Mouse (Mus musculus) megakaryocyte, embryonic 14.5 days (primary cell): ENCODE measurements around the gene Capn3. TPM values are rescaled to one million over a fixed set of nuclear protein-coding genes. Genes with fewer than 3 reads are reported as not detected.
A peak's percentile ranks its signal among the peaks of the same experiment; 100 is the strongest.

Source experiments
- H3K27me3 ChIP-seq: replicated peaks from 2 replicates; pipeline ENCODE3; 2012; ENCODE audit warnings: inconsistent platforms
- H3K36me3 ChIP-seq: replicated peaks from 2 replicates; pipeline ENCODE3; 2012; ENCODE audit warnings: low read length, inconsistent platforms, mixed read lengths
- H3K4me1 ChIP-seq: 2 replicates; pipeline ENCODE4 v1.6.1; 2012; ENCODE audit warnings: inconsistent platforms
- H3K4me3 ChIP-seq: replicated peaks from 2 replicates; pipeline ENCODE3; 2012; ENCODE audit warnings: moderate library complexity, mild to moderate bottlenecking, inconsistent platforms
- H3K9me3 ChIP-seq: 2 replicates; pipeline ENCODE4 v1.6.1; 2012; ENCODE audit warnings: inconsistent platforms
- FLI1 ChIP-seq: IDR thresholded peaks from 2 replicates; pipeline ENCODE4 v1.6.1; 2012; ENCODE audit warnings: low read length, inconsistent platforms, mixed read lengths
- GATA1 ChIP-seq: IDR thresholded peaks from 3 replicates; pipeline ENCODE4 v1.6.1; 2012; ENCODE audit warnings: mixed read lengths, low read length, inconsistent platforms, borderline replicate concordance
- polyA plus RNA-seq: library from polyadenylated mRNA; stranded (reverse); fragments of >175 nt; gene quantifications from 2 replicates; pipeline ENCODE4 v1.2.3, GENCODE M21; 2012; ENCODE audit warnings: low replicate concordance; ENCODE audit not compliant: insufficient read depth

Capn3 gene
- polyA plus RNA-seq, 1 experiment = 29.4 TPM

DNA sequence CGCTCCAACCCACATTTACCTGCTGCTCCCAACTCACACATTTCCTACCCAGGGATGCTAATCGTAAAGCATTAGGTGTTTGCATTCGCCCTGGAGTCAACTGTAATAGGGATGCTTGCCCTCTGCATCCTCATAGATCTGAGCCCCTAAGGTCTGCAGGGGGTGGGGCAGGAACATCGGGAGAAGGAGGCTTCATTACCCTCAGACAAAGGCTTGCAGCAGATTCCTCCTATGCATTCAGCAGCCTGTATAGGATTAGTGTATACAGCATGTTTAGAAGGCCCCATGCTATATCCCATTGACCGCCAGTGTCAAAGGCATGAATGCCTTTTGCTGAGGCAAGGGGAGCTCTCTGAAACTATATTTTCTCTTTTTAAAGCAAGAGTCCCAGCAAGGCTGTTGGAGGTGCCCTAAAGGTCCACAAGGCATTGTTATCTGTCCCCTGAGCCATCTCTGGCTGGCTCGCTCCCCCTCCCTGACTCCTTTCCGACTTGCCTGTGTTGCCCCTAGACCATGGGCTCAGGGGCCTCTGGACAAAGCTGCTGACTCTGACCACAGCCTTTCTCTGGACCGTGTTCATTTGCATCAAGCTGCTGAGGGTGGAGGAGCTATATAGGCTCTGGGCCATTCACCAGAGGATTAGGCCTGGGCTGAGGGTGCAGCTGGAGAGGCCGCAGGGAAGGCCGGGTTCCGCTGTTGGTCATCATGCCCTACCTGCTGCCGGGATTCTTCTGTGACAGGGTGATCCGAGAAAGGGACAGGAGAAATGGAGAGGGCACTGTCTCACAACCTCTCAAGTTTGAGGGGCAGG is 20.7 kb downstream of the Capn3 start:
- Histone ChIP-seq H3K9me3 (no peaks in the 10 kb centered on the region; the same call in 1 of the 2 replicates), H3K36me3 (no peaks in the 10 kb centered on the region), H3K4me3 (no peak overlapping the region), H3K27me3 (no peaks in the 10 kb centered on the region), H3K4me1 (peaks cover 52% of the 10 kb centered on the region)
- no peak for TF ChIP-seq GATA1
- TF ChIP-seq FLI1 = no peak

DNA sequence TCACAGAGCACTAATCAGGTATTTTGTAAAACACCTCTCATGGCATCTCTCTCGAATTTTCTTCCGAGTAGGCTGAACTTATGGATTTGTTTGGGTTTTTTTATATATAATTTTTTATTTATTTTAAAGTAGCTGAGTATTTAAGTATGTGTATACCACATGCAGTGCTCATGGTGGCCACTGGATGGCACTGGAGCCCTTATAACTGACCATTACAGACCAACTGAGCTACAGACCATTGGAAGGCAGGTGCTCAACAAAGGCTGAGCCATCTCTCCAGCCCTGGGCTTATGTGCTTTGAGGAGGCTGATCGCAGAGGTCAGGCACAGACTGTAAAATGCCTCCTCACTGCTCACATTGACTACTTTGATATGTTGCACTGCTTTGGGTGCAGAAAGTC is 22.8 kb downstream of the Capn3 start:
- Histone ChIP-seq H3K9me3 (no peaks in the 10 kb centered on the region; the same call in 1 of the 2 replicates), H3K36me3 (no peaks in the 10 kb centered on the region)

GRCm38 (mm10) chr2:120481921-120482320 is 26.1 kb downstream of the Capn3 start:
- Histone ChIP-seq H3K4me1 (peaks cover 77% of the 10 kb centered on the region), H3K9me3 (no peaks in the 10 kb centered on the region), H3K36me3 (no peaks in the 10 kb centered on the region), H3K27me3 (no peaks in the 10 kb centered on the region), H3K4me3 (no peak overlapping the region)
- no peak for TF ChIP-seq FLI1
- no peak for TF ChIP-seq GATA1

More for the DNA sequence above, 22.8 kb downstream of the Capn3 start:
- TF ChIP-seq GATA1 (no peak), FLI1 (no peak)
- Histone ChIP-seq H3K4me1 (peaks cover 62% of the 10 kb centered on the region), H3K4me3 (no peak overlapping the region), H3K27me3 (no peaks in the 10 kb centered on the region)

DNA sequence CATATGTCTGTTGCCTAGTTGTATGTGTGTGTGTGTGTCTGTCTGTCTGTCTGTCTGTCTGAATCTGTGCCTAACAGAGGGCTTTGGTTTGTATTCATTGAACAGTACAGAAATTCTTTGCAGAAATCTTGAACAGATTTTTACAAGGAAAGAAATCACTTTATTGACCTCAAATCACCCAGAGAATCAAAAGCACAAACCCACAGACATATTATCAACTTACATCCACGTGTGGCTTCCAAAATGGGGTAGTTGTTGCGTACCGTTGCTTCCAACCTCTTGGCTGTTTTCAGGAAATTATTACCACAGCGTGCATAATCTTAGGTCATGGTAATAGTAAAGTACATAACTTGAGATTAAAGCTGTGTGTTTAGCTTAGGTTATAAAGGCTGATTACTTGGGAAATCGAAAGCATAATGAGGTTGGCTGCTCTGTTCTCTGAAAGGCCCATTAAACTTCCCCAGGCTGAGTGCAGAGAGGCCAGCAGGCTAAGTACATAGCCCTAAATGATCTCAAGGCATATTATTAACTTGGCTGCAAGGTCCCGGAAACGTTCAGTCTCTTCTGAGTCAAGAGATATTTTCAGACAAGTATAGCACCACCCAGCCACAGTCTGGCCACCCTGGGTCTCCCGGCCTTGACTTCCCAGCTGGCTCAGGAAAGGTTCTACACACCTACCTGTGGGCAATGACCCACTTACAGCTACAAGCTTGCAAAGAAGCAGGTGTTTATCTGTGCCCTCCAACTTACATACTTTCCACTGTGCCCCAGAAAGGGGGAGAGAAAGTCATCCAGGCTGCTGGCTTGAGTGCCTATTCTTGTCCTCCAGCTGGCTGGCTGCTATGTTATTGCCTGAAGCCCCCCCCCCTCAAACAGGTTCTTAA is 26.9 kb downstream of the Capn3 start:
- Histone ChIP-seq H3K4me3 (no peak overlapping the region), H3K4me1 (peaks cover 79% of the 10 kb centered on the region), H3K36me3 (no peaks in the 10 kb centered on the region), H3K9me3 (no peaks in the 10 kb centered on the region), H3K27me3 (no peaks in the 10 kb centered on the region)
- no peak for TF ChIP-seq FLI1
- TF ChIP-seq GATA1 = no peak

- Histone ChIP-seq H3K4me1 (peaks cover 81% of the 10 kb centered on the region), H3K4me3 (no peak overlapping the region), H3K36me3 (no peaks in the 10 kb centered on the region), H3K9me3 (no peaks in the 10 kb centered on the region), H3K27me3 (no peaks in the 10 kb centered on the region)
- TF ChIP-seq GATA1 (no peak), FLI1 (no peak)
Observed at GRCm38 (mm10) chr2:120484241-120484640, 28.4 kb downstream of the Capn3 start.

DNA sequence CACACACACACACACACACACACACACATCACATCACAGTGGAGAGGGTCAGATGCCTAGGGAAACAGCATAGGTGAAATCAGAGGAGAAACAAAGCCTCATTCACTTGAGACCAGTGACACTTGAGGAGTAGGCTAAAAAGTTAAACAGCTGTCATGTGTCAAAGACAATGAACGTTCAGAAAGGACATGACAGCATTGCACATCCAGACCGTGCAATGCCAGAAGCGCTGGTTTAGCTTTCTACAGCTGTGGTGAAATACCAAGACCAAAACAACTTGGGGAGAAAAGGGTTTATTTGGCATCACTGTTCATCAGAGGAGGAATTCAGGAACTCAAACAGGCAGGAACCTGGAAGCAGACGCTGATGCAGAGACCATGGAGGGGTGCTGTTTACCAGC is 37.4 kb downstream of the Capn3 start:
- H3K27me3 ChIP-seq = no peaks in the 10 kb centered on the region
- H3K4me3 ChIP-seq = no peak overlapping the region
- H3K36me3 ChIP-seq = no peaks in the 10 kb centered on the region
- no peaks in the 10 kb centered on the region for H3K9me3 ChIP-seq
- no peak for TF ChIP-seq FLI1
- TF ChIP-seq GATA1 = no peak
- peaks cover 70% of the 10 kb centered on the region for H3K4me1 ChIP-seq

DNA sequence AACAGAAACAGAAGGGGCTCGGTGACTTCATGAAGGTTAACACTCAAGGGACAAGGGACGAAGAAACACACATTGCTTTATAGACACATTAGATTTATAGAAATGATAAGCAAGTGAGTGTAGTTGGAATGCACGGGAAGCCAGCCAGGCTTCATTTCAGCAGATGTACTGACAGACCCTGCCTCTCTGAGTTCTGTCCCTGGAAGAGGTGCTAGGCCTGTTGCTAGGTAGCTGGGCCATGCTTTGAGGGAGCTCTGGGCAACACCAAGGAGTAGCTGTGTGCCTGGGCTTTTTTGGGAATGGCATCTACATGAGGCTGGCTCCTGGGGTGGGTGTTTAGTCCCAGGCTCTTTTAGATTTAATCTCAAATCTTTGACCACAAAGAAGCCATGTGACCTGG is 40.7 kb downstream of the Capn3 start:
- no peaks in the 10 kb centered on the region for H3K9me3 ChIP-seq
- H3K27me3 ChIP-seq = no peaks in the 10 kb centered on the region
- TF ChIP-seq FLI1 = no peak
- TF ChIP-seq GATA1 = no peak
- no peaks in the 10 kb centered on the region for H3K36me3 ChIP-seq
- H3K4me1 ChIP-seq = peaks cover 81% of the 10 kb centered on the region
- no peak overlapping the region for H3K4me3 ChIP-seq

DNA sequence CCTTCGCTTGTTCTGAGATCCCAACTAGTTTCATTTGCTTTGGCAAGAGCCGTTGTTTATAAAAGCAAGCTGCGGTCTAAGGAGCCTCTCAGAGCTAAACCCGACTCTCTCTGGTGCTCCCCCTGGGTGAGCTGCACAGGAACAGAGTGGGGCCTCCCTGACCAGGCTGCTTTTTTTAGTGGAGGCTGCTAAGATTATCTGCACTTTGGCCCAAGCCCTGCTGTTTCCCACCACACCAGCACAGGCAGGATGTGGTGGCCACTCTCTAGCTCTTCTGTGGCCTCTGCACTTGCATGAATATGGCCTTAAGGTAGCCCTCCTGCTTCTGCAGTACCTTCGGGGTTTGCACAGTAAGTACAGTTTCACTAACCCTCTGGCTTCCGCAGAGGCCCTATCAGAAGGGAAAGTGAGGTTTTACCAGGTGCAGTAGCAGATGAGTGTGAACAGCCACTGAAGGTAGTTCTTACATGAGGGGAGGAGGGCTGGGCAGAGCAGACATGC is 44.2 kb downstream of the Capn3 start:
- Histone ChIP-seq H3K27me3 (no peaks in the 10 kb centered on the region), H3K4me3 (peak overlapping the region; percentile 91), H3K4me1 (peaks cover 100% of the 10 kb centered on the region), H3K9me3 (no peaks in the 10 kb centered on the region), H3K36me3 (peaks cover 35% of the 10 kb centered on the region)
- TF ChIP-seq GATA1 (no peak), FLI1 (no peak)

DNA sequence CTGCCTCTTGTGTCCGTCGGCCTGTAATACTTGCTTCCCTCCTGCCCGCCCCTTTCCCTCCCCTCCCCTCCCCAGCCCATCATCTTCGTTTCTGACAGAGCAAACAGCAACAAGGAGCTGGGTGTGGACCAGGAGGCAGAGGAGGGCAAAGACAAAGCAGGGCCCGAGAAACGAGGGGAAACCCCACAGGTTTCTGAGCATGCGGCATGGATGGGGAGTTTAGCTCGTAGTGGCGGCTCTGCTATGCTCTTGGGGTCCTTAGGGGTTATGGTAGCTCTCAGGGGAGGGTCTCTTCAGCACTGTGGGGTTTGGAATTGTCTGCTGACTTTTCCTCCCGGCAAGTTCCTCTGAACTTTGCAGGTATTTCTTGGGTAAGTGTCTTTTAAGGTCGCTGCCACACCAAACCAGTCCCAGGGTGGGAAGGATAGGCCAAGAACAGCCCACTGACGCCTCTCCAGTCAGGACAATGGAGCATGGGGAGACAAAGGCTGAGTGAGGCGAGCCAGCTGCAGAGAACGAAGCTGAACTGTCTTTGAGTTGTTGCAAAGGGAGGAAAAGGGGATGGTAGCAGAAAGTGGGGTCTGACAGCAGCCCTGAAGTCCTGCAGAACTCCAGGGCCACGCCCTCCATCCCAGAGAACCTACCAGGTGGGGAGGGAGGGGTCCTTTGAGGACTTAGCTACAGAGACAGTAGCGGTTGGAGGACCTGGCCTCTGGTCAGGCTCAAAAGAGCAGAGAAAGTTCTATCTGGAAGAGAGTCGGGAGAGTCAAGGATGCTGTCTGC is 45.5 kb downstream of the Capn3 start:
- H3K4me1 ChIP-seq = peaks cover 100% of the 10 kb centered on the region
- H3K9me3 ChIP-seq = no peaks in the 10 kb centered on the region
- H3K27me3 ChIP-seq = no peaks in the 10 kb centered on the region
- H3K36me3 ChIP-seq = peaks cover 47% of the 10 kb centered on the region
- peak overlapping the region; percentile 91 for H3K4me3 ChIP-seq
- TF ChIP-seq GATA1 (no peak), FLI1 (no peak)
